Mouse (Mus musculus): Measurements from ENCODE around the gene Ece2.

DNA sequence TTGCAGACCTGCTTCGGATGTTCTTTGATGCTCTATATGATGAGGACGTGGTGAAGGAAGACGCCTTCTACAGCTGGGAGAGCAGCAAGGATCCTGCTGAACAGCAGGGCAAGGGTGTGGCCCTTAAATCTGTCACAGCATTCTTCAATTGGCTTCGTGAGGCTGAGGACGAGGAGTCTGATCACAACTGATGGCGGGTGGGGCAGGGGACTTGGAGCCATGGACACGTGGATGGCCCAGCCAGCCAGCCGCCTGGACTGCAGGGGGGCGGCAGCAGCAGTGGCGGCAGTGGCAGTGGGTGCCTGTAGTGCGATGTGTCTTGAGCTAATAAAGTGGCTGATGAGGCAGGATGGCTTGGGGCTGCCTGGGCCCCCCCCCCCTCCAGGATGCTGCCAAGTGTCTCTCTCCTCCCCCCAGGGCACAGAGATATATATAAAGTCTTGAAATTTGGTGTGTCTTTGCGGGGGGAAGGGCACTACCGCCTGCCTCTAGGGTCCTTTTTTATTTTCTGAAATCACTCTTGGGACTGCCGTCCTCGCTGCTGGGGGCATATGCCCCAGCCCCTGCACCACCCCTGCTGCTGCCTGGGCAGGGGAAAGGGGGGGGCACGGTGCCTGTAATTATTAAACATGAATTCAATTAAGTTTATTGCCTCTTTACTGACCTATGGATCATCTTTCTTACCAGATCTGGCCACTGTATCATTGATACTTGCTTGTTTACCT is 62.8 kb downstream of the Ece2 start:
- TF ChIP-seq CTCF (IDR thresholded peaks at IDR 0.05; ENCODE audit: control insufficient read depth, insufficient read depth, low read length) (no peak), POLR2A (IDR thresholded peaks at IDR 0.05; ENCODE audit: borderline replicate concordance, control insufficient read depth, low read depth, low read length) (no peak)
